Mouse (Mus musculus) embryonic facial prominence, embryonic 11.5 days (tissue): ENCODE results near the gene D5Ertd579e. TPM values are rescaled to one million over a fixed set of nuclear protein-coding genes. Genes with fewer than 3 reads are reported as not detected.

Experiments
- ATAC-seq: fragments of 200-750 bp; cut with Nextera tagmentation; replicated peaks from 2 replicates; pipeline ENCODE4 v1.8.0; 2017; ENCODE audit warnings: low read depth; ENCODE audit not compliant: insufficient number of reproducible peaks, low FRiP score, low TSS enrichment
- DNase-seq: peaks from one replicate; pipeline ENCODE4 v3.0.0-alpha.2; 2015; ENCODE audit warnings: low spot score
- H3K27ac ChIP-seq: fragments of 300-500 bp; sonication (generic); replicated peaks from 2 replicates; pipeline ENCODE4 v1.5.1; 2014; ENCODE audit warnings: mild to moderate bottlenecking, low read depth, low read length, control low read depth
- H3K27me3 ChIP-seq: fragments of 300-500 bp; sonication (generic); 2 replicates; pipeline ENCODE4 v1.6.1; 2014; ENCODE audit warnings: mild to moderate bottlenecking, low read length, moderate library complexity, mixed read lengths; ENCODE audit not compliant: control insufficient read depth, insufficient read depth
- H3K36me3 ChIP-seq: fragments of 300-500 bp; sonication (generic); replicated peaks from 2 replicates; pipeline ENCODE4 v1.6.1; 2014; ENCODE audit warnings: low read depth, mild to moderate bottlenecking, low read length, moderate library complexity, mixed read lengths; ENCODE audit not compliant: control insufficient read depth, insufficient read depth
- H3K4me1 ChIP-seq: fragments of 300-500 bp; sonication (generic); 2 replicates; pipeline ENCODE4 v1.6.1; 2014; ENCODE audit warnings: low read length, mixed read lengths; ENCODE audit not compliant: control insufficient read depth, insufficient read depth
- H3K4me2 ChIP-seq: fragments of 300-500 bp; sonication (generic); 2 replicates; pipeline ENCODE4 v1.6.1; 2014; ENCODE audit warnings: low read depth, mild to moderate bottlenecking, control low read depth, low read length, moderate library complexity
- H3K4me3 ChIP-seq: fragments of 300-500 bp; sonication (generic); 2 replicates; pipeline ENCODE4 v1.5.1; 2014; ENCODE audit warnings: low read depth, low read length, control low read depth
- H3K9ac ChIP-seq: fragments of 300-500 bp; sonication (generic); replicated peaks from 2 replicates; pipeline ENCODE4 v1.6.1; 2014; ENCODE audit warnings: mild to moderate bottlenecking, control low read depth, low read length
- H3K9me3 ChIP-seq: fragments of 300-500 bp; sonication (generic); replicated peaks from 2 replicates; pipeline ENCODE4 v1.6.1; 2016; ENCODE audit warnings: mild to moderate bottlenecking, low read length, inconsistent platforms, mixed read lengths; ENCODE audit not compliant: control insufficient read depth
- WGBS: fragments of 180-500 bp; shearing (Covaris S2); extraction: QIAGEN DNeasy Blood & Tissue Kit; methylation state at CpG from one replicate; pipeline ENCODE4 v1.1.7; 2014; 5-methylcytosine and 5-hydroxymethylcytosine counted together
- polyA plus RNA-seq: library from polyadenylated mRNA; unstranded; fragments of >200 nt; fragmentation: Nextera tagmentation; extraction: Ambion mirVana; gene quantifications from 2 replicates; pipeline ENCODE4 v1.2.1, GENCODE M21; 2014

D5Ertd579e gene
- polyA plus RNA-seq, 1 experiment from 2014 or later, result 28.6 TPM

GRCm38 (mm10) chr5:36719135-36719534 lies 23.3 kb upstream of the D5Ertd579e start:
- no peak overlapping the region for H3K27ac ChIP-seq
- no peak overlapping the region for H3K4me3 ChIP-seq
- ATAC-seq (no peak), DNase-seq (no peak)
- no peaks in the 10 kb centered on the region for H3K9me3 ChIP-seq
- 78% methylated on average over 5 of the region's 5 CpGs for WGBS
- H3K27me3 ChIP-seq, result no peaks in the 10 kb centered on the region
- H3K4me2 ChIP-seq, result no peak overlapping the region
- no peaks in the 10 kb centered on the region for H3K36me3 ChIP-seq
- no peak overlapping the region for H3K9ac ChIP-seq
- H3K4me1 ChIP-seq, result no peaks in the 10 kb centered on the region

GRCm38 (mm10) chr5:36717889-36718288 lies 22.1 kb upstream of the D5Ertd579e start:
- Histone ChIP-seq H3K27me3 (no peaks in the 10 kb centered on the region), H3K4me2 (no peak overlapping the region), H3K4me3 (no peak overlapping the region), H3K9me3 (no peaks in the 10 kb centered on the region), H3K27ac (no peak overlapping the region), H3K9ac (no peak overlapping the region), H3K36me3 (no peaks in the 10 kb centered on the region), H3K4me1 (no peaks in the 10 kb centered on the region)
- DNase-seq (no peak), ATAC-seq (no peak)
- WGBS, result 79% methylated on average over 3 of the region's 3 CpGs

GRCm38 (mm10) chr5:36716816-36717215 lies 21.0 kb upstream of the D5Ertd579e start:
- DNase-seq, result no peak
- H3K27ac ChIP-seq, result no peak overlapping the region
- no peaks in the 10 kb centered on the region for H3K4me1 ChIP-seq
- H3K27me3 ChIP-seq, result no peaks in the 10 kb centered on the region
- no peaks in the 10 kb centered on the region for H3K36me3 ChIP-seq
- ATAC-seq, result no peak
- 62% methylated on average over 2 of the region's 2 CpGs for WGBS
- no peak overlapping the region for H3K4me2 ChIP-seq
- H3K9me3 ChIP-seq, result no peaks in the 10 kb centered on the region
- no peak overlapping the region for H3K9ac ChIP-seq
- no peak overlapping the region for H3K4me3 ChIP-seq

GRCm38 (mm10) chr5:36714832-36715231 lies 19.0 kb upstream of the D5Ertd579e start:
- H3K4me1 ChIP-seq, result no peaks in the 10 kb centered on the region
- H3K36me3 ChIP-seq, result no peaks in the 10 kb centered on the region
- no peak overlapping the region for H3K27ac ChIP-seq
- DNase-seq (no peak), ATAC-seq (no peak)
- H3K27me3 ChIP-seq, result no peaks in the 10 kb centered on the region
- H3K4me2 ChIP-seq, result no peak overlapping the region
- H3K9ac ChIP-seq, result no peak overlapping the region
- WGBS, result 63% methylated on average over 3 of the region's 3 CpGs
- no peaks in the 10 kb centered on the region for H3K9me3 ChIP-seq
- no peak overlapping the region for H3K4me3 ChIP-seq

GRCm38 (mm10) chr5:36713693-36714092 lies 17.9 kb upstream of the D5Ertd579e start:
- Histone ChIP-seq H3K9me3 (no peaks in the 10 kb centered on the region), H3K27me3 (no peaks in the 10 kb centered on the region), H3K9ac (no peak overlapping the region), H3K27ac (no peak overlapping the region), H3K4me1 (no peaks in the 10 kb centered on the region), H3K4me3 (no peak overlapping the region), H3K4me2 (no peak overlapping the region), H3K36me3 (no peaks in the 10 kb centered on the region)
- ATAC-seq, result no peak
- 80% methylated on average over 6 of the region's 6 CpGs for WGBS
- no peak for DNase-seq

- Histone ChIP-seq H3K9ac (peak overlapping the region; percentile 37), H3K4me1 (no peaks in the 10 kb centered on the region), H3K27ac (no peak overlapping the region), H3K36me3 (no peaks in the 10 kb centered on the region), H3K9me3 (no peaks in the 10 kb centered on the region), H3K4me3 (peak overlapping the region; percentile 21), H3K27me3 (no peaks in the 10 kb centered on the region), H3K4me2 (peak overlapping the region; percentile 65)
- ATAC-seq, result peak; percentile 64; the same call in 1 of the 2 replicates
- WGBS, result 4% methylated on average over 31 of the region's 31 CpGs
- DNase-seq, result peak; percentile 69
Observed at GRCm38 (mm10) chr5:36712553-36713534, 17.0 kb upstream of the D5Ertd579e start.

- Histone ChIP-seq H3K4me2 (no peak overlapping the region), H3K36me3 (no peaks in the 10 kb centered on the region), H3K27me3 (no peaks in the 10 kb centered on the region), H3K9ac (no peak overlapping the region), H3K9me3 (no peaks in the 10 kb centered on the region), H3K4me1 (no peaks in the 10 kb centered on the region), H3K4me3 (no peak overlapping the region), H3K27ac (no peak overlapping the region)
- 43% methylated on average over 5 of the region's 5 CpGs for WGBS
- ATAC-seq (no peak), DNase-seq (no peak)
Observed at GRCm38 (mm10) chr5:36711863-36712262, 16.0 kb upstream of the D5Ertd579e start.

- no peak for DNase-seq
- H3K4me1 ChIP-seq, result no peaks in the 10 kb centered on the region
- H3K9ac ChIP-seq, result no peak overlapping the region
- no peak overlapping the region for H3K4me2 ChIP-seq
- H3K9me3 ChIP-seq, result no peaks in the 10 kb centered on the region
- WGBS, result 83% methylated on average over 5 of the region's 5 CpGs
- no peaks in the 10 kb centered on the region for H3K36me3 ChIP-seq
- H3K4me3 ChIP-seq, result no peak overlapping the region
- no peaks in the 10 kb centered on the region for H3K27me3 ChIP-seq
- H3K27ac ChIP-seq, result no peak overlapping the region
- no peak for ATAC-seq
Observed at GRCm38 (mm10) chr5:36705792-36706191, 10.0 kb upstream of the D5Ertd579e start.
